Mouse (Mus musculus) thymus, postnatal 10 days (tissue): Measurements from ENCODE around the gene Flna.
"Not testable (repeated sequence)": the region's sequence is repeated elsewhere in the genome, so short reads cannot be mapped to it uniquely, and the experiment has no call there.

Experiments used
- DNase-seq, 2 experiments: peaks; one replicate each; pipeline ENCODE4 v3.0.0; 2021; ENCODE audit warnings: low spot score in 2 of 2

Flna gene

GRCm38 (mm10) chrX:74246213-74246681 is 3.4 kb downstream of the Flna start:
- peak; percentile 81 to 83 for DNase-seq

- DNase-seq = peak; percentile 56 to 64
Observed at GRCm38 (mm10) chrX:74245687-74246086, 3.9 kb downstream of the Flna start.

GRCm38 (mm10) chrX:74245107-74245506 is 4.5 kb downstream of the Flna start:
- no peak for DNase-seq

- peak; percentile 55 to 57 for DNase-seq
Observed at GRCm38 (mm10) chrX:74244614-74245083, 5.0 kb downstream of the Flna start.

GRCm38 (mm10) chrX:74243807-74244206 is 5.8 kb downstream of the Flna start:
- DNase-seq = peak; percentile 73 to 80

- no peak for DNase-seq
Observed at GRCm38 (mm10) chrX:74243396-74243795, 6.2 kb downstream of the Flna start.

- no peak for DNase-seq
Observed at GRCm38 (mm10) chrX:74240332-74240731, 9.3 kb downstream of the Flna start.

- DNase-seq = no peak
Observed at GRCm38 (mm10) chrX:74233196-74233595, 16.4 kb downstream of the Flna start.

GRCm38 (mm10) chrX:74230038-74230437 is 19.6 kb downstream of the Flna start:
- DNase-seq = no peak

- DNase-seq = not testable (repeated sequence)
Observed at GRCm38 (mm10) chrX:74220099-74220498, 29.5 kb downstream of the Flna start.

- DNase-seq = no peak
Observed at GRCm38 (mm10) chrX:74219449-74219848, 30.2 kb downstream of the Flna start.

GRCm38 (mm10) chrX:74218496-74218895 is 31.1 kb downstream of the Flna start:
- no peak for DNase-seq

- DNase-seq = no peak
Observed at GRCm38 (mm10) chrX:74203556-74203955, 46.1 kb downstream of the Flna start.

- DNase-seq = no peak
Observed at GRCm38 (mm10) chrX:74176959-74177358, 72.7 kb downstream of the Flna start, which contains the start of gene Tktl1. Gene Tktl1, plus strand, starts transcription at chrX:74177259.
